In the genomic region with DNA sequence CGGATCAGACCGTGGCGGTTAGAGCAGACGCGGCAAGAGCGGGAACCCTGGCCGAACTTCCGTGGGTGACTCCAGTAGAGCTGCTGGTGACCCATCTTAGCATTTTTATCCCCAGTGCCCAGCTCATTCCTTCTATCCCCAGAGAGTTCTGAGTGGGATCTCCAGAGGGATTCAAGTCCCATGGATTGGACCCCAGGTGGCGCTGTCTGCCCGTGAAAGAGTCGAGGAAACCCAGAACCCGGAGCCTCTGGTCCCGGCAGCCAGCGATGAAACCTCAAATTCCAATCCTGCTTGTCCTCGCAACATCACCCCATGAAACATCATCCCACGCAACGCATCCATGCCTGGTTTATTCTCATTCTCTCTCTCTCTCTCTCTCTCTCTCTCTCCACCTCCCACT, we compare ENCODE assay signal across 8 mouse cellular contexts. TPM values are rescaled to one million over a fixed set of nuclear protein-coding genes. Genes with fewer than 3 reads are reported as not detected.
DNase-seq lines count a peak whose midpoint lies in the region; ATAC-seq lines count a peak whose summit lies in the region.

No protein-coding gene starts in this region.

- H3K27me3 ChIP-seq in megakaryocyte, embryonic 14.5 days (replicated peaks) = no peaks in the 10 kb centered on the region

- ATAC-seq in common myeloid progenitor, adult 5-6 weeks (replicated peaks; ENCODE audit: low read depth, poor library complexity, severe bottlenecking) = peak; percentile 53
- ATAC-seq in inflammation-experienced regulatory T-cells, adult 6 months = peak; percentile 48

- intact Hi-C loops in gastrocnemius, postnatal 14 days (cut with DNase I; ENCODE audit: low total_unique reads) = loop anchor here (2.0 to 5.0 kb wide), 3 partner anchors 46 to 227 kb away; no protein-coding TSS in a partner anchor
- intact Hi-C loops in left cerebral cortex, postnatal 10 days (cut with DNase I) = loop anchor here (2.0 to 5.0 kb wide), 3 partner anchors 171 to 313 kb away; no protein-coding TSS in a partner anchor

- H3K9me3 ChIP-seq in megakaryocyte, embryonic 14.5 days = no peaks in the 10 kb centered on the region

- H3K4me3 ChIP-seq in megakaryocyte, embryonic 14.5 days (replicated peaks) = peak overlapping the region; percentile 87

- peak; percentile 58 for DNase-seq in WW6 (ENCODE audit: low read depth, low spot score)
- peak; percentile 83 for DNase-seq in gastrocnemius, postnatal 14 days
- DNase-seq in left cerebral cortex, postnatal 10 days (ENCODE audit: extremely low spot score in 1 of 2, low spot score in 2 of 2) = peak; percentile 85 to 90
- peak; percentile 93 for DNase-seq in right cerebral cortex, postnatal 14 days
- peak; percentile 89 for DNase-seq in urinary bladder, postnatal 14 days (ENCODE audit: low spot score)

- H3K4me1 ChIP-seq in megakaryocyte, embryonic 14.5 days = peaks cover 66% of the 10 kb centered on the region

- no peaks in the 10 kb centered on the region for H3K36me3 ChIP-seq in megakaryocyte, embryonic 14.5 days (replicated peaks; ENCODE audit: low read length)

RNA-seq across cellular contexts. Expression of gene Fchsd2, which starts 31.3 kb away (rescaled TPM):
- 43.4 and 85.4 TPM in 2 replicates for total RNA-seq in common myeloid progenitor, adult 5-6 weeks (2017)
- total RNA-seq in gastrocnemius, postnatal 14 days (2021) = 1 to 10 TPM; 8.8 to 9.3 TPM
- polyA plus RNA-seq in inflammation-experienced regulatory T-cells, adult 6 months (2017; shearing (Covaris generic)) = 10 to 100 TPM; 29.3 to 53.7 (median 41.9) TPM
- 10 to 100 TPM; 62.2 to 66.4 TPM for total RNA-seq in left cerebral cortex, postnatal 10 days (2021)
- 1.8 and 5.0 TPM in 2 replicates for polyA plus RNA-seq in megakaryocyte, embryonic 14.5 days (2012; ENCODE audit: insufficient read depth, low replicate concordance)

RNA-seq across cellular contexts. Expression of gene P2ry2, which starts 48.7 kb away (rescaled TPM):
- total RNA-seq in common myeloid progenitor, adult 5-6 weeks (2017) = 7.8 and 8.8 TPM in 2 replicates
- 10 to 100 TPM; 38.0 to 47.7 TPM for total RNA-seq in gastrocnemius, postnatal 14 days (2021)
- polyA plus RNA-seq in inflammation-experienced regulatory T-cells, adult 6 months (2017; shearing (Covaris generic)) = not detected
- under 1 TPM; 0.58 to 0.67 TPM for total RNA-seq in left cerebral cortex, postnatal 10 days (2021)
- polyA plus RNA-seq in megakaryocyte, embryonic 14.5 days (2012; ENCODE audit: insufficient read depth, low replicate concordance) = 2.4 TPM in 1 of 2 replicates, not detected in the other

Comparison
In these comparisons a context has a peak if more than half of its experiments do, and no peak if none do; other contexts are left out.
1. Peak in every context shown above with its lines: DNase-seq, ATAC-seq and H3K4me3 ChIP-seq.